In genomic region chr17:79020208-79020983, GRCm38 (mm10) we compare ENCODE assay signal across 8 mouse cellular contexts. TPM values are rescaled to one million over a fixed set of nuclear protein-coding genes. Genes with fewer than 3 reads are reported as not detected.
DNase-seq lines count a peak whose midpoint lies in the region; ATAC-seq and TF ChIP-seq lines count a peak whose summit lies in the region.

TSS of gene Prkd3 (minus strand) at chr17:79020816.

- H3K4me3 ChIP-seq in embryonic facial prominence, embryonic 10.5 days = peak within 1 kb of the TSS; percentile 92
- peak within 1 kb of the TSS; percentile 79 for H3K4me3 ChIP-seq in intestine, postnatal 0 days (ENCODE audit: low read depth, low read length)
- H3K4me3 ChIP-seq in limb, embryonic 10.5 days = peak within 1 kb of the TSS; percentile 92
- H3K4me3 ChIP-seq in midbrain, embryonic 10.5 days = peak within 1 kb of the TSS; percentile 74

- peak within 1 kb of the TSS; percentile 97 for H3K27ac ChIP-seq in embryonic facial prominence, embryonic 10.5 days (replicated peaks)
- peak within 1 kb of the TSS; percentile 62 for H3K27ac ChIP-seq in intestine, postnatal 0 days (ENCODE audit: low read depth, low read length)
- peak within 1 kb of the TSS; percentile 98 for H3K27ac ChIP-seq in limb, embryonic 10.5 days
- H3K27ac ChIP-seq in midbrain, embryonic 10.5 days (replicated peaks) = peak within 1 kb of the TSS; percentile 94

- no peak for TF ChIP-seq CTCF in intestine, postnatal 0 days (IDR thresholded peaks at IDR 0.05; ENCODE audit: low read depth)

- peak; percentile 73 for ATAC-seq in intestine, postnatal 0 days

- H3K27me3 ChIP-seq in embryonic facial prominence, embryonic 10.5 days (replicated peaks; ENCODE audit: low read depth, poor library complexity, severe bottlenecking) = peaks cover 10% of the 10 kb centered on the region
- no peaks in the 10 kb centered on the region for H3K27me3 ChIP-seq in intestine, postnatal 0 days (replicated peaks; ENCODE audit: control insufficient read depth, insufficient read depth, low read length)
- H3K27me3 ChIP-seq in limb, embryonic 10.5 days (ENCODE audit: low read depth, poor library complexity, severe bottlenecking) = peaks cover 8% of the 10 kb centered on the region
- peaks cover 26% of the 10 kb centered on the region for H3K27me3 ChIP-seq in midbrain, embryonic 10.5 days (ENCODE audit: low read depth, poor library complexity, severe bottlenecking)

- H3K4me1 ChIP-seq in embryonic facial prominence, embryonic 10.5 days = peaks cover 31% of the 10 kb centered on the region
- 0 out of 2 replicates have a peak, but pooled peaks cover 5% of the 10 kb centered on the region for H3K4me1 ChIP-seq in intestine, postnatal 0 days (replicated peaks; ENCODE audit: control insufficient read depth, insufficient read depth, low read length)
- peaks cover 52% of the 10 kb centered on the region for H3K4me1 ChIP-seq in limb, embryonic 10.5 days
- peaks cover 39% of the 10 kb centered on the region for H3K4me1 ChIP-seq in midbrain, embryonic 10.5 days

- WGBS in embryonic facial prominence, embryonic 10.5 days = under 1% methylated on average over 108 of the region's 113 CpGs
- WGBS in intestine, postnatal 0 days = under 1% methylated on average over 73 of the region's 113 CpGs
- WGBS in limb, embryonic 10.5 days = under 1% methylated on average over 113 of the region's 113 CpGs
- WGBS in midbrain, embryonic 10.5 days = under 1% methylated on average over 88 of the region's 113 CpGs

- H3K9ac ChIP-seq in intestine, postnatal 0 days (ENCODE audit: low read depth, low read length) = peak within 1 kb of the TSS; percentile 79

- H3K4me2 ChIP-seq in intestine, postnatal 0 days (replicated peaks; ENCODE audit: low read depth) = peak within 1 kb of the TSS; percentile 95

- H3K9me3 ChIP-seq in embryonic facial prominence, embryonic 10.5 days = no peaks in the 10 kb centered on the region
- no peaks in the 10 kb centered on the region for H3K9me3 ChIP-seq in intestine, postnatal 0 days (ENCODE audit: control insufficient read depth)
- no peaks in the 10 kb centered on the region for H3K9me3 ChIP-seq in limb, embryonic 10.5 days (replicated peaks)
- H3K9me3 ChIP-seq in midbrain, embryonic 10.5 days (replicated peaks) = no peaks in the 10 kb centered on the region

- H3K36me3 ChIP-seq in embryonic facial prominence, embryonic 10.5 days (replicated peaks) = peaks cover 4% of the 10 kb centered on the region
- no peaks in the 10 kb centered on the region for H3K36me3 ChIP-seq in intestine, postnatal 0 days (ENCODE audit: control insufficient read depth, insufficient read depth)
- H3K36me3 ChIP-seq in limb, embryonic 10.5 days = peaks cover under 1% of the 10 kb centered on the region; the same call in 1 of the 2 replicates
- 0 out of 2 replicates have a peak, but pooled peaks cover 2% of the 10 kb centered on the region for H3K36me3 ChIP-seq in midbrain, embryonic 10.5 days

- peak; percentile 35 for DNase-seq in adrenal gland, adult 8-10 months
- peak; percentile 91 for DNase-seq in embryonic facial prominence, embryonic 10.5 days (ENCODE audit: low spot score)
- peak; percentile 97 for DNase-seq in heart, adult 11 months
- peak; percentile 85 for DNase-seq in limb, embryonic 10.5 days (ENCODE audit: low spot score)
- DNase-seq in midbrain, embryonic 10.5 days (ENCODE audit: low spot score) = peak; percentile 85
- peak; percentile 13 to 19 for DNase-seq in right cerebral cortex, postnatal 36 days (ENCODE audit: low spot score in 2 of 2)
- no peak for DNase-seq in c-Kit-positive CD71-positive TER-119-positive erythroid progenitor cells, embryonic 14.5 days (ENCODE audit: low spot score)

RNA-seq across cellular contexts. Expression of gene Prkd3, which starts in this region (rescaled TPM):
- 10 to 100 TPM; 26.2 to 34.8 (median 30.1) TPM for total RNA-seq in adrenal gland, adult 8-10 months (2022)
- 52.4 and 54.3 TPM in 2 replicates for polyA plus RNA-seq in embryonic facial prominence, embryonic 10.5 days (2016; fragmentation: Nextera tagmentation; extraction: Ambion mirVana)
- polyA plus RNA-seq in intestine, postnatal 0 days (2015; fragmentation: Nextera tagmentation; extraction: Ambion mirVana) = 9.9 and 11.1 TPM in 2 replicates
- polyA plus RNA-seq in limb, embryonic 10.5 days (2016; fragmentation: Nextera tagmentation; extraction: Ambion mirVana) = 42.6 and 51.8 TPM in 2 replicates
- 44.3 and 48.2 TPM in 2 replicates for polyA plus RNA-seq in midbrain, embryonic 10.5 days (2016; fragmentation: Nextera tagmentation; extraction: Ambion mirVana)
